Mouse (Mus musculus): ENCODE data around the gene Ube2j2.

DNA sequence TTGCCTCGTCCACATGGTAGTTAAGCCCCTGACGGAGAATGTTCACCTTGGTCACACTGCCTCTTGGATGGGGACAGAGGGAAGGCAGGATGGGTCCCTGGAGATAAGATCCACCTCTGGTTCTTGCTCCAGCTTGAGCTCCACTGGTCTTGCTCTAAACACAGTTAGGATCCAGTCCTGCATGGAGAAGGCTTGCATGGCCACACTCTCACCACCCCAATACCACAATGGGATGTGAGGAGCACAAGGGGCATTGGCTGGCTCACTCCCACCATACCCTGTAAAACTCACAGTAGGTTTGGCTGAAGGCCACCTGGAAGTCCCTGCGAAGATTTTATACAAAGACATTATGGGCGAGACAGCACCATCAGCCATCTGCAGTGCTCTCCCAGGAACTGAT lies 34.9 kb upstream of the Ube2j2 start:
- no peak for TF ChIP-seq CTCF (IDR thresholded peaks at IDR 0.05)
- TF ChIP-seq EP300 (IDR thresholded peaks at IDR 0.05) = no peak

Data from lung, postnatal 0 days (tissue).